Mouse (Mus musculus): ENCODE data around the gene Maml3.
A peak's percentile ranks its signal among the peaks of the same experiment; 100 is the strongest.

DNA sequence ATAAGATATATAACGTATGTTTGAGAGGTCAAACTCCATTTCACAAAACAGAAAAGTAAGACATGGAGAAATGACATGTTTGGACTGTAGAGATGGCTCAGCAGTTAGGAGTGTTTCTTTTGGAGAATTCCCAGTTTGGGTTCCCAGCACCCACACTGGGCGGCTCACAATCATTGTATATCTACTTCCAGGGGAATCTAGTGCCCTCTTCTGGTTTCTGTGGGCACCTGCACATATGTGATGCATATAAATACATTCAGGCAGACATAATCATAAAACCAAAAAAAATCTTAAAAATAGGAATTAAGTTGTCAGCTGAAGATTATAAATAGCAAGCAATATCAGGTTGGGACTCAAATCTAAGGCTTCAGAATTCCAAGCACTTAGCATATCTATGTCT is 316.9 kb downstream of the Maml3 start:
- no peak for TF ChIP-seq EP300 (IDR thresholded peaks at IDR 0.05; ENCODE audit: low read depth)
- TF ChIP-seq CTCF (IDR thresholded peaks at IDR 0.05; ENCODE audit: low read depth) = peak; percentile 18; the same call in 1 of the 2 replicates
